Mouse (Mus musculus) liver, embryonic 13.5 days (tissue): ENCODE results near the gene Bsg. TPM values are rescaled to one million over a fixed set of nuclear protein-coding genes. Genes with fewer than 3 reads are reported as not detected.

Experiments used
- ATAC-seq: fragments of 200-750 bp; cut with Nextera tagmentation; 2 replicates; pipeline ENCODE4 v1.8.0; 2017; ENCODE audit warnings: low read depth, mild to moderate bottlenecking, moderate number of reproducible peaks, moderate library complexity
- DNase-seq: peaks from one replicate; pipeline ENCODE4 v3.0.0; 2022
- H3K27ac ChIP-seq: fragments of 300-500 bp; sonication (generic); 2 replicates; pipeline ENCODE4 v1.5.1; 2015; ENCODE audit warnings: moderate library complexity, mild to moderate bottlenecking, inconsistent platforms
- H3K27me3 ChIP-seq: fragments of 300-500 bp; sonication (generic); 2 replicates; pipeline ENCODE4 v1.6.1; 2015; ENCODE audit warnings: mild to moderate bottlenecking, inconsistent platforms
- H3K36me3 ChIP-seq: fragments of 300-500 bp; sonication (generic); 2 replicates; pipeline ENCODE4 v1.6.1; 2015; ENCODE audit warnings: mild to moderate bottlenecking, inconsistent platforms
- H3K4me1 ChIP-seq: fragments of 300-500 bp; sonication (generic); replicated peaks from 2 replicates; pipeline ENCODE4 v1.6.1; 2015; ENCODE audit warnings: inconsistent platforms
- H3K4me2 ChIP-seq: fragments of 300-500 bp; sonication (generic); 2 replicates; pipeline ENCODE4 v1.6.1; 2015; ENCODE audit warnings: inconsistent platforms, mild to moderate bottlenecking, moderate library complexity
- H3K4me3 ChIP-seq: fragments of 300-500 bp; sonication (generic); replicated peaks from 2 replicates; pipeline ENCODE4 v1.5.1; 2015; ENCODE audit warnings: mild to moderate bottlenecking, inconsistent platforms
- H3K9ac ChIP-seq: fragments of 300-500 bp; sonication (generic); 2 replicates; pipeline ENCODE4 v1.6.1; 2015; ENCODE audit warnings: mild to moderate bottlenecking, inconsistent platforms
- H3K9me3 ChIP-seq: fragments of 300-500 bp; sonication (generic); replicated peaks from 2 replicates; pipeline ENCODE4 v1.6.1; 2016; ENCODE audit warnings: inconsistent platforms
- WGBS: fragments of 180-500 bp; shearing (Covaris S2); methylation state at CpG from one replicate; pipeline ENCODE4 v1.1.7; 2015; ENCODE audit not compliant: insufficient replicate concordance; 5-methylcytosine and 5-hydroxymethylcytosine counted together
- polyA plus RNA-seq: library from polyadenylated mRNA; unstranded; fragments of >200 nt; fragmentation: Nextera tagmentation; extraction: Ambion mirVana; gene quantifications from 2 replicates; pipeline ENCODE4 v1.2.1, GENCODE M21; 2015

Gene Bsg
- polyA plus RNA-seq, 1 experiment from 2014 or later: 903 TPM

DNA sequence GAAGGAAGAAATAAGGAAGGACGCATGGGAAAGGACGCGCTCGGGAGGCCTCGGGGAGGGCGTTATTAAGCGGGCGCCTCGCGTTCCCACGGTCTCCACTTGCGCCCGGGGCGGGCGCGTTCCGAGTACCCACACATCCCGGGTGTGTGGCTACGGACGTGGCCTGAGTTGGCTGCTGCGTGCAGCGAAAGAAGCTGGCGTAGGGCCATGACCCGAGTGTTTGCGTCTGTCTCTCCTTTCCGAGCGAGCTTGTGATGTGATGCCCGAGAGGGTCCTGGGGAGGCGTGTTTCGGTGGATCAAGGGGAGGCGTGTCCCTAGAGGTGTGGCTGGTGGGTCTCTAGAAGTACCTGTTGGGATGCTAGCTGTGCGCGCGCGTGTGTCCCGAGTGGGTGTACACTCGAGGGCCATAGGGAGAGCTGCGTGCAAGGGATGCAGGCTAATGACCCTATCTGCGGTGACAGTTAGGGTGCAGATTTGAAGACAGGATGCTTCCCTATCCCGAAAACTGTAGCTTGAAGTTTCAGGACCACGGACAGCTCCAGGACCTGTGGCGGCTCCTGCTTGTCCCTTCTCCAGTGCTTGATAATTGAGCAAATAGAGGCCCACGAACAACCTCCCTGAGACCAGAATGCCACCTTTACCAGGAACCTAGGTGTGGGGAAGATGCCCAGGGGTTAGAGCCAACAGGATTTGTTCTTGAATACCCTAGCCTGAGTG, 13.5 kb downstream of the Bsg start:
- peaks cover 30% of the 10 kb centered on the region for H3K4me1 ChIP-seq
- H3K4me3 ChIP-seq: peak overlapping the region; percentile 65; the same call in 1 of the 2 replicates
- 5% methylated on average over 43 of the region's 43 CpGs for WGBS
- no peak overlapping the region for H3K27ac ChIP-seq
- H3K9me3 ChIP-seq: no peaks in the 10 kb centered on the region
- H3K9ac ChIP-seq: no peak overlapping the region
- peaks cover 90% of the 10 kb centered on the region for H3K27me3 ChIP-seq
- DNase-seq: peak; percentile 61
- peak overlapping the region; percentile 85 for H3K4me2 ChIP-seq
- H3K36me3 ChIP-seq: no peaks in the 10 kb centered on the region
- no peak for ATAC-seq

GRCm38 (mm10) chr10:79721089-79721488, 16.8 kb downstream of the Bsg start:
- no peak for DNase-seq
- no peaks in the 10 kb centered on the region for H3K36me3 ChIP-seq
- 44% methylated on average over 5 of the region's 5 CpGs for WGBS
- H3K9me3 ChIP-seq: no peaks in the 10 kb centered on the region
- H3K4me2 ChIP-seq: no peak overlapping the region
- H3K27ac ChIP-seq: no peak overlapping the region
- ATAC-seq: no peak
- H3K27me3 ChIP-seq: peaks cover 78% of the 10 kb centered on the region
- no peak overlapping the region for H3K4me3 ChIP-seq
- H3K4me1 ChIP-seq: peaks cover 18% of the 10 kb centered on the region
- no peak overlapping the region for H3K9ac ChIP-seq

DNA sequence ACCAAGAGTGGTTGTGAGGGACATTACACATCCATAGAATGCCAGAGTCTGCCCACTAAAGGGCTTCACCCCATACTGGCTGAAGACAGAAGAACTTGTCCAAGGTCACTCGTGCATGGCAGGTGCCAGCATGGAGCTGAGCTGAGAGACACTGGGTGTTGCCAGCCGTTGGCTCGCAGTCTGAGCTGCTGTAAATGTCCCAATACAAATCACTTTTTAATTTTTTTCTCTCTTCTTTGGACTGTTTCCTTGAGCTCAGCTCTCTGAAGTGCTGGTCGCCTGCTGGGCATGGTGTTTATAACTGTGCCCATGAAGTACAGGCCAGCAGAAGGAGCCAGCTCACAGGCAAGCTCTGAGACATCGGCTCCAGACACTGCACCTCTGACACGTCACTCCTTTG, 18.8 kb downstream of the Bsg start:
- Histone ChIP-seq H3K4me1 (no peaks in the 10 kb centered on the region), H3K4me3 (no peak overlapping the region), H3K36me3 (no peaks in the 10 kb centered on the region), H3K9me3 (0 out of 2 replicates have a peak, but pooled peaks cover 2% of the 10 kb centered on the region), H3K9ac (no peak overlapping the region), H3K27me3 (peaks cover 59% of the 10 kb centered on the region), H3K4me2 (no peak overlapping the region), H3K27ac (no peak overlapping the region)
- DNase-seq: no peak
- ATAC-seq: no peak
- WGBS: 55% methylated on average over 6 of the region's 6 CpGs

- Histone ChIP-seq H3K4me3 (no peak overlapping the region), H3K4me2 (no peak overlapping the region), H3K36me3 (no peaks in the 10 kb centered on the region), H3K4me1 (no peaks in the 10 kb centered on the region), H3K9ac (no peak overlapping the region), H3K27ac (no peak overlapping the region), H3K27me3 (peaks cover 59% of the 10 kb centered on the region), H3K9me3 (0 out of 2 replicates have a peak, but pooled peaks cover 2% of the 10 kb centered on the region)
- ATAC-seq: no peak
- DNase-seq: no peak
- 60% methylated on average over 7 of the region's 7 CpGs for WGBS
These were observed 19.4 kb downstream of the Bsg start for GRCm38 (mm10) chr10:79723692-79724091.

- Histone ChIP-seq H3K36me3 (no peaks in the 10 kb centered on the region), H3K4me1 (no peaks in the 10 kb centered on the region), H3K27me3 (peaks cover 43% of the 10 kb centered on the region), H3K4me3 (no peak overlapping the region), H3K4me2 (no peak overlapping the region), H3K9me3 (0 out of 2 replicates have a peak, but pooled peaks cover 2% of the 10 kb centered on the region), H3K27ac (no peak overlapping the region), H3K9ac (no peak overlapping the region)
- WGBS: 34% methylated on average over 11 of the region's 11 CpGs
- DNase-seq (peak; percentile 67), ATAC-seq (peak; percentile 67)
These were observed 21.8 kb downstream of the Bsg start for GRCm38 (mm10) chr10:79726090-79726489.

- DNase-seq (no peak), ATAC-seq (no peak)
- Histone ChIP-seq H3K4me1 (no peaks in the 10 kb centered on the region), H3K27ac (no peak overlapping the region), H3K9me3 (0 out of 2 replicates have a peak, but pooled peaks cover 2% of the 10 kb centered on the region), H3K27me3 (peaks cover 21% of the 10 kb centered on the region), H3K4me2 (no peak overlapping the region), H3K9ac (no peak overlapping the region), H3K36me3 (no peaks in the 10 kb centered on the region), H3K4me3 (no peak overlapping the region)
- 55% methylated on average over 28 of the region's 28 CpGs for WGBS
These were observed 24.3 kb downstream of the Bsg start for GRCm38 (mm10) chr10:79728323-79729249.

GRCm38 (mm10) chr10:79729357-79729965, 25.2 kb downstream of the Bsg start:
- Histone ChIP-seq H3K27ac (no peak overlapping the region), H3K4me3 (no peak overlapping the region), H3K9ac (no peak overlapping the region), H3K4me2 (no peak overlapping the region), H3K27me3 (peaks cover 15% of the 10 kb centered on the region), H3K9me3 (0 out of 2 replicates have a peak, but pooled peaks cover 2% of the 10 kb centered on the region), H3K36me3 (peaks cover 5% of the 10 kb centered on the region), H3K4me1 (no peaks in the 10 kb centered on the region)
- ATAC-seq (no peak), DNase-seq (no peak)
- 69% methylated on average over 13 of the region's 13 CpGs for WGBS

- Histone ChIP-seq H3K4me3 (no peak overlapping the region), H3K4me2 (no peak overlapping the region), H3K9me3 (peaks cover 14% of the 10 kb centered on the region; the same call in 1 of the 2 replicates), H3K4me1 (no peaks in the 10 kb centered on the region), H3K36me3 (peaks cover 35% of the 10 kb centered on the region), H3K9ac (no peak overlapping the region), H3K27me3 (peaks cover 15% of the 10 kb centered on the region), H3K27ac (no peak overlapping the region)
- no peak for ATAC-seq
- WGBS: 94% methylated on average over 1 of the region's 1 CpGs
- no peak for DNase-seq
These were observed 28.2 kb downstream of the Bsg start for GRCm38 (mm10) chr10:79732500-79732899.

DNA sequence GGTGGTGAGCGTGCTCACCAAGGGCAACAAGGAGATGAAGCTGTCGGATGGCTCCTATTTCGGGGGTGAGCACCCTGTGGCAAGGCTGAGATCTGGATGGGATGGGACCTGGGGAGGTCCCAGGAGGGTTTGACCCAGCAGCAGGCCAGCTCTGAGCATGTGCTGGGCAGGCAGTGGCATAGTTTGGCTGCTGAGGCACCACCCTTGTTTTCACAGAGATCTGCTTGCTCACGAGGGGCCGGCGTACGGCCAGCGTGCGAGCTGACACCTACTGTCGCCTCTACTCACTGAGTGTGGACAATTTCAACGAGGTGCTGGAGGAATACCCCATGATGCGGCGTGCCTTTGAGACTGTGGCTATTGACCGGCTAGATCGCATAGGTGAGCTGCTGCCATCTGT, 29.6 kb downstream of the Bsg start:
- H3K4me3 ChIP-seq: no peak overlapping the region
- no peaks in the 10 kb centered on the region for H3K4me1 ChIP-seq
- no peak overlapping the region for H3K27ac ChIP-seq
- no peak overlapping the region for H3K9ac ChIP-seq
- DNase-seq (no peak), ATAC-seq (no peak)
- H3K4me2 ChIP-seq: no peak overlapping the region
- peaks cover 7% of the 10 kb centered on the region for H3K27me3 ChIP-seq
- H3K36me3 ChIP-seq: peaks cover 49% of the 10 kb centered on the region
- WGBS: 87% methylated on average over 15 of the region's 15 CpGs
- peaks cover 13% of the 10 kb centered on the region; the same call in 1 of the 2 replicates for H3K9me3 ChIP-seq

DNA sequence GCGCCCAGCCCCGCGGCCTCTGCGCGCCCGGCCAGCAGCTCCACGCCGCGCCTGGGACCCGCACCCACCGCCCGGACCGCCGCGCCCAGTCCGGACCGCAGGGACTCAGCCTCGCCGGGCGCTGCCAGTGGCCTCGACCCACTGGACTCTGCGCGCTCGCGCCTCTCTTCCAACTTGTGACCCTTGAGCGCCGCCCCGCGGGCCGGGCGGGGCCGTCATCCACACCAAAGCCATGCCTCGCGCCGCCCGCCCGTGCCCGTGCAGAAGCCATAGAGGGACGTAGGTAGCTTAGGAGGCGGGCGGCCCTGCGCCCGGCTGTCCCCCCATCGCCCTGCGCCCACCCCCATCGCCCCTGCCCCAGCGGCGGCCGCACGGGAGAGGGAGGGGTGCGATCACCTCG, 31.1 kb downstream of the Bsg start:
- peaks cover 64% of the 10 kb centered on the region for H3K36me3 ChIP-seq

DNA sequence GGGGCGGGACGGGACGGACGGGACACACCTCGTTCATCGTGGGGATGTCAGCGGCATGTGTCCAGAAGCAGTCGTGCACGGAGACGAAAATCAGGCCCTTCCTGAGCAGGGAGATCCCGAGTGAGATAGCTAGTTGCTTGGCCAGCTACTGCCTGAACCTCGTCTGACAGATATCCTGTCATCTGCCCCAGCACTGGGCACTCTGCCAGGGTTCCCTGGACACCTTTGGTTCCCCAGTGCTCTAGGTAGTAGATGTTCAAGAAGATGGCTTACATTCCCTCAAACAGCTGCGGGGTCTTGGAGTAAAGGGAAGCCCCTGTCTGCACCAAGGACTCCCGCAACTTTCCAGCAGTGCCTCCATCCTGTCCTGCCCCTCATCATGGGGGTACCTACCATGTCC, 32.4 kb downstream of the Bsg start:
- no peak overlapping the region for H3K4me3 ChIP-seq
- H3K27me3 ChIP-seq: no peaks in the 10 kb centered on the region
- no peaks in the 10 kb centered on the region for H3K4me1 ChIP-seq
- no peak overlapping the region for H3K27ac ChIP-seq
- no peak overlapping the region for H3K9ac ChIP-seq
- WGBS: 89% methylated on average over 14 of the region's 14 CpGs
- DNase-seq: no peak
- H3K9me3 ChIP-seq: peaks cover 13% of the 10 kb centered on the region; the same call in 1 of the 2 replicates
- peaks cover 77% of the 10 kb centered on the region for H3K36me3 ChIP-seq
- H3K4me2 ChIP-seq: no peak overlapping the region
- ATAC-seq: no peak

More for the DNA sequence above, 31.1 kb downstream of the Bsg start:
- Histone ChIP-seq H3K27me3 (no peaks in the 10 kb centered on the region), H3K9me3 (peaks cover 13% of the 10 kb centered on the region; the same call in 1 of the 2 replicates), H3K4me2 (0 out of 2 replicates have a peak overlapping the region, but pooled peaks have one; percentile 10), H3K27ac (no peak overlapping the region), H3K4me3 (no peak overlapping the region; the same call in 1 of the 2 replicates), H3K4me1 (no peaks in the 10 kb centered on the region), H3K9ac (no peak overlapping the region)
- ATAC-seq (no peak), DNase-seq (no peak)
- WGBS: 59% methylated on average over 51 of the region's 52 CpGs
